Mouse (Mus musculus) stomach, embryonic 14.5 days (tissue): ENCODE measurements around the gene Cachd1. TPM values are rescaled to one million over a fixed set of nuclear protein-coding genes. Genes with fewer than 3 reads are reported as not detected.

Experiments used
- ATAC-seq: fragments of 200-750 bp; cut with Nextera tagmentation; 2 replicates; pipeline ENCODE4 v1.8.0; 2017; ENCODE audit warnings: low read depth, moderate TSS enrichment; ENCODE audit not compliant: insufficient number of reproducible peaks, insufficient read depth, low FRiP score
- H3K27ac ChIP-seq: fragments of 300-500 bp; sonication (generic); 2 replicates; pipeline ENCODE4 v1.5.1; 2014; ENCODE audit warnings: mild to moderate bottlenecking, low read length, moderate library complexity, mixed read lengths
- H3K27me3 ChIP-seq: fragments of 300-500 bp; sonication (generic); 2 replicates; pipeline ENCODE4 v1.6.1; 2014; ENCODE audit warnings: low read length, control low read depth, mixed read lengths; ENCODE audit not compliant: control insufficient read depth, insufficient read depth
- H3K36me3 ChIP-seq: fragments of 300-500 bp; sonication (generic); 2 replicates; pipeline ENCODE4 v1.6.1; 2014; ENCODE audit warnings: mild to moderate bottlenecking, control low read depth, low read length, moderate library complexity, mixed read lengths; ENCODE audit not compliant: control insufficient read depth, insufficient read depth
- H3K4me1 ChIP-seq: fragments of 300-500 bp; sonication (generic); 2 replicates; pipeline ENCODE4 v1.6.1; 2014; ENCODE audit warnings: low read length, control low read depth, mixed read lengths; ENCODE audit not compliant: control insufficient read depth, insufficient read depth
- H3K4me2 ChIP-seq: fragments of 300-500 bp; sonication (generic); replicated peaks from 2 replicates; pipeline ENCODE4 v1.6.1; 2014; ENCODE audit warnings: low read depth, low read length, control low read depth
- H3K4me3 ChIP-seq: fragments of 300-500 bp; sonication (generic); 2 replicates; pipeline ENCODE4 v1.5.1; 2014; ENCODE audit warnings: low read depth, low read length, control low read depth
- H3K9ac ChIP-seq: fragments of 300-500 bp; sonication (generic); replicated peaks from 2 replicates; pipeline ENCODE4 v1.6.1; 2014; ENCODE audit warnings: low read depth, mild to moderate bottlenecking, control low read depth, low read length, moderate library complexity, mixed read lengths
- H3K9me3 ChIP-seq: fragments of 300-500 bp; sonication (generic); 2 replicates; pipeline ENCODE4 v1.6.1; 2016; ENCODE audit warnings: low read depth, low read length, control low read depth; ENCODE audit not compliant: control insufficient read depth
- WGBS: fragments of 180-500 bp; shearing (Covaris S2); extraction: QIAGEN DNeasy Blood & Tissue Kit; methylation state at CpG from one replicate; pipeline ENCODE4 v1.1.7; 2014; 5-methylcytosine and 5-hydroxymethylcytosine counted together
- polyA plus RNA-seq: library from polyadenylated mRNA; unstranded; fragments of >200 nt; fragmentation: Nextera tagmentation; extraction: Ambion mirVana; gene quantifications from 2 replicates; pipeline ENCODE4 v1.2.1, GENCODE M21; 2014

Cachd1 gene
- polyA plus RNA-seq, 1 experiment from 2014 or later = 19.5 TPM

- H3K9me3 ChIP-seq = no peaks in the 10 kb centered on the region
- no peak for ATAC-seq
- H3K4me3 ChIP-seq = no peak overlapping the region
- no peak overlapping the region for H3K27ac ChIP-seq
- no peaks in the 10 kb centered on the region for H3K27me3 ChIP-seq
- no peak overlapping the region for H3K9ac ChIP-seq
- H3K4me1 ChIP-seq = peaks cover 17% of the 10 kb centered on the region; the same call in 1 of the 2 replicates
- no peak overlapping the region for H3K4me2 ChIP-seq
- H3K36me3 ChIP-seq = no peaks in the 10 kb centered on the region
- WGBS = 65% methylated on average over 3 of the region's 3 CpGs
Measured at GRCm38 (mm10) chr4:100801443-100801786, 24.9 kb downstream of the Cachd1 start.

DNA sequence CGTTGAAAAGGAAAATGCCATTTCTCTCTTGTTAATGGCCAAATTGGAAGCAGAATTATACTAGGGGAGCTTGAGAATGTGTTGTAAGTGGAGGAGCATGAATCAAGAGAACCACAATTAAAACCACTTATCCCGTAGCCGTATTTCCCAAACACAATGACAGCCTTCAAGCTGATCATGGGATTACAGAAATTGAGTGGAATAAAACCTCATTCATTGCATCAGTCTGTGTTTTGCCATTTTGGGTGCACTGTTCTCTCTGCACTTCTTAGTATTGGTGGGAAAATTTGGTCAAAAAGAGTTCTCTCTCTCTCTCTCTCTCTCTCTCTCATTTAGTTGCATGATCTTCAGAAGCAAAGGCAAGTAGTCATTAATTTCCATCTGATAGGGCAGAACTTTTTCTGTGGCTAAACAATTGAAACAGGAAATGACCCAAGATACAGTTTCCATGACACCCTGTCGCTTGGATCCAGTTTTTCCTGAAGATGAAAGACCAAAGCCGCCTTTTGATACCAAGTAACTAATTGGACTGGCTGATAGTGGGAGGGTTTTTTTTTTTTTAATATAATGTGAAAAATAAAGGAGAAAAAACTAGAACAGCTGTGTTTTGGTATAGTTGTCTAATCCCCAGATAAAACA lies 34.7 kb downstream of the Cachd1 start:
- Histone ChIP-seq H3K27ac (no peak overlapping the region), H3K27me3 (no peaks in the 10 kb centered on the region), H3K4me3 (no peak overlapping the region), H3K9ac (no peak overlapping the region), H3K4me2 (0 out of 2 replicates have a peak overlapping the region, but pooled peaks have one; percentile 18), H3K4me1 (peaks cover 20% of the 10 kb centered on the region), H3K9me3 (no peaks in the 10 kb centered on the region), H3K36me3 (no peaks in the 10 kb centered on the region)
- ATAC-seq = no peak
- 27% methylated on average over 5 of the region's 5 CpGs for WGBS

DNA sequence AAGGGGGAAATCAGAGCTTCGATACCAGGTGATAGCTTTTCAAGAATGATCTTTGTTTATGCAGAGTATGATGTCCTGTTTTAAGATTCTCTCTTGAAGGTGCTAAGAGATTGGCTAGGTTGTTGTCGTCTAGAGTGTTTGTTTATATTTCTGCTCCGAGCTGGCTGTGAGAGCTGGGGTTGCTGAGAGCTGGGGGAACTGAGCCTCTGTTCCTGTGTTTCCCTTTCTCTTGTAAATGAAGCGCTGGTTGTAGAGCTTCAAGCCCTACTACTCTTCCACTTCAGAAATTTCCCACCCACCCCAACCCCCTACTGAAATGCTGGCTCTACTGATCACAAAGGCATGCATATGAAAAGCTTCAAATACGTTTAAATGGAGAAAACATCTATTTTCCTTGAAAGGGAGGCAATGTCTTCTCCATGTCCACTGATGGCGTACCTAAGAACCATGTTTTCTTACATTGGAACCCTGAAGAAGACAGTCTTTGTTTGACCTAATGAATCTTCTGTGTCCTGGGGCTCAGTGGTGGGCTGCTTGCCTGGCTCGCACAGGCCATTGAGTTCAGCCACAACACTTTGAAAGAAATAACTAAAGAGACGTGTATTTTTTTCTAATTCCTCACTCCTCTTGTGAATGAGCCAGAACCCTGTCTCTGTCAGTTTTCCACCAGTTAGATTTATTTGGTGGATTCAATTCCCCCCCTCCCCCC lies 35.5 kb downstream of the Cachd1 start:
- 0 out of 2 replicates have a peak overlapping the region, but pooled peaks have one; percentile 18 for H3K4me2 ChIP-seq
- H3K27ac ChIP-seq = no peak overlapping the region
- peaks cover 20% of the 10 kb centered on the region for H3K4me1 ChIP-seq
- no peak overlapping the region for H3K9ac ChIP-seq
- H3K36me3 ChIP-seq = no peaks in the 10 kb centered on the region
- WGBS = 35% methylated on average over 8 of the region's 8 CpGs
- H3K4me3 ChIP-seq = no peak overlapping the region
- H3K27me3 ChIP-seq = no peaks in the 10 kb centered on the region
- no peaks in the 10 kb centered on the region for H3K9me3 ChIP-seq
- no peak for ATAC-seq

DNA sequence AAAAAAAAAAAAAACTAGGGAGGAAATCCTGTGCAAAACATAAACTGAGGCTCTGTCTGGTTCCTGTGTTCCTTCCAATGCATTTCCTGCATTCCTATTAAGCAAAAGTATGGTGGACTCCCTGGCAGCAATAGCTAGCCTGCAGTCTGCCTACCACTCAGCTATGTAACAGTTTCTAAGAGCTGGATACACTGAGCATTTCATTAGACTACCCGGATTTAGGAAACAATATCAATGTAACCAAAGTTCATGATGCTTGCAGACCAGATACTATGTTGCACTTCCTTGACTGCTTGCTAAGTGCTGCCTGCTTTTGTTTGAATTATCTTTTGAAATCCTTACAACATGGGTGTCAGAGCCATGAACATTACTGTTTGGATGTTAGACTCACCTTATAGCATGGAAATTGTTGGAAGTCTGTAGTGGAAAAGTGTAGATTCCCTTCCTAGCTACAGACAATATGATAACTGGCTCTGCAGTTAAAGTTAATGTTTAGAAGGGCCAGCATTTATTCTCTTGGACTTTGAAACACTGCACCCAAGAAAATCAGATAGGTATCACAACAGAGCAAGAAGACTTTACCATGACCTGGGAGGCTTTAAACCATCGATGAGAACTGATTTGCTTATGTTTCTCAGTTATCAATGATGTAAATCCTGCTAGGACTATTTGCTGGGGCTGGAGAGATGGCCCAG lies 37.4 kb downstream of the Cachd1 start:
- no peak overlapping the region for H3K9ac ChIP-seq

DNA sequence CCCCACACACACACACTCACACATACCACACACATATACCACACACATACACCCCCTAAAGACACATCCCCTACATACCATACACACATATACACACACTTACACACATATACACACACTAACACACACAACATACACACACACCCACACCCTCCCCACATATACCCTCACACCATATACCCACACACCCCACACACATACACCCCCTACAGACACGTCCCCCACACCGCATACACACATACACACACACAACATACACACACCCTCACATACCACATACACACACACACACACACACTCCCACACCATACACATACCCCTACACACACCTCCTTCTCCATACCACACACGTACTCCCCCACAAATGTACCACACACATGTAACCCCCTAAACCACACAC lies 42.8 kb downstream of the Cachd1 start:
- H3K4me1 ChIP-seq = peaks cover 16% of the 10 kb centered on the region; the same call in 1 of the 2 replicates
- no peak overlapping the region for H3K27ac ChIP-seq
- no peaks in the 10 kb centered on the region for H3K36me3 ChIP-seq
- ATAC-seq = 0 out of 2 replicates have a peak, but pooled peaks have one; percentile 28
- no peak overlapping the region for H3K4me3 ChIP-seq
- H3K4me2 ChIP-seq = no peak overlapping the region
- no peaks in the 10 kb centered on the region for H3K27me3 ChIP-seq
- no peaks in the 10 kb centered on the region for H3K9me3 ChIP-seq
- no peak overlapping the region for H3K9ac ChIP-seq
- WGBS = 91% methylated on average over 3 of the region's 3 CpGs

More for the DNA sequence above, 37.4 kb downstream of the Cachd1 start:
- H3K4me1 ChIP-seq = peaks cover 20% of the 10 kb centered on the region
- no peaks in the 10 kb centered on the region for H3K9me3 ChIP-seq
- no peak overlapping the region for H3K4me3 ChIP-seq
- 69% methylated on average over 2 of the region's 2 CpGs for WGBS
- H3K4me2 ChIP-seq = no peak overlapping the region
- no peak for ATAC-seq
- H3K36me3 ChIP-seq = no peaks in the 10 kb centered on the region
- H3K27me3 ChIP-seq = no peaks in the 10 kb centered on the region
- no peak overlapping the region for H3K27ac ChIP-seq

GRCm38 (mm10) chr4:100822526-100822925 lies 46.1 kb downstream of the Cachd1 start:
- H3K4me2 ChIP-seq = 0 out of 2 replicates have a peak overlapping the region, but pooled peaks have one; percentile 6
- H3K36me3 ChIP-seq = no peaks in the 10 kb centered on the region
- no peaks in the 10 kb centered on the region for H3K9me3 ChIP-seq
- no peak overlapping the region for H3K4me3 ChIP-seq
- 0 out of 2 replicates have a peak, but pooled peaks have one; percentile 18 for ATAC-seq
- peaks cover 22% of the 10 kb centered on the region for H3K4me1 ChIP-seq
- peak overlapping the region; percentile 57; the same call in 1 of the 2 replicates for H3K27ac ChIP-seq
- H3K27me3 ChIP-seq = no peaks in the 10 kb centered on the region
- H3K9ac ChIP-seq = no peak overlapping the region
- 55% methylated on average over 7 of the region's 7 CpGs for WGBS

- Histone ChIP-seq H3K4me3 (no peak overlapping the region), H3K36me3 (no peaks in the 10 kb centered on the region), H3K4me2 (no peak overlapping the region), H3K9ac (no peak overlapping the region), H3K27me3 (no peaks in the 10 kb centered on the region), H3K9me3 (no peaks in the 10 kb centered on the region), H3K4me1 (peaks cover 34% of the 10 kb centered on the region), H3K27ac (no peak overlapping the region)
- WGBS = 23% methylated on average over 5 of the region's 5 CpGs
- ATAC-seq = no peak
Measured at GRCm38 (mm10) chr4:100827374-100827773, 50.9 kb downstream of the Cachd1 start.

GRCm38 (mm10) chr4:100828737-100829136 lies 52.3 kb downstream of the Cachd1 start:
- H3K4me2 ChIP-seq = no peak overlapping the region
- no peaks in the 10 kb centered on the region for H3K36me3 ChIP-seq
- H3K4me1 ChIP-seq = peaks cover 27% of the 10 kb centered on the region
- peak; percentile 33; the same call in 1 of the 2 replicates for ATAC-seq
- H3K27me3 ChIP-seq = no peaks in the 10 kb centered on the region
- H3K9ac ChIP-seq = no peak overlapping the region
- H3K4me3 ChIP-seq = no peak overlapping the region
- H3K9me3 ChIP-seq = no peaks in the 10 kb centered on the region
- 2% methylated on average over 10 of the region's 10 CpGs for WGBS
- H3K27ac ChIP-seq = no peak overlapping the region
